Mouse (Mus musculus) bone marrow macrophage, adult 2 months (primary cell): ENCODE results near the gene Itih4. TPM values are rescaled to one million over a fixed set of nuclear protein-coding genes. Genes with fewer than 3 reads are reported as not detected.

ENCODE experiments used
- H3K27ac ChIP-seq: 2 replicates; pipeline ENCODE4 v1.5.1; 2012; ENCODE audit warnings: low read depth, low read length; ENCODE audit not compliant: insufficient read depth
- H3K4me1 ChIP-seq: 2 replicates; pipeline ENCODE4 v1.6.1; 2012; ENCODE audit warnings: low read length; ENCODE audit not compliant: control insufficient read depth, insufficient read depth
- H3K4me3 ChIP-seq: 2 replicates; pipeline ENCODE4 v1.5.1; 2012; ENCODE audit warnings: mild to moderate bottlenecking, low read length, moderate library complexity; ENCODE audit not compliant: insufficient read depth
- CTCF ChIP-seq: IDR thresholded peaks from 2 replicates; pipeline ENCODE4 v1.5.1; 2012; ENCODE audit warnings: low read depth, mild to moderate bottlenecking, low read length, moderate library complexity
- POLR2A ChIP-seq: IDR thresholded peaks from 2 replicates; pipeline ENCODE4 v1.6.1; 2012; ENCODE audit warnings: mild to moderate bottlenecking, low read depth, low read length, borderline replicate concordance
- polyA plus RNA-seq: library from polyadenylated mRNA; stranded (reverse); fragments of >200 nt; gene quantifications from 2 replicates; pipeline ENCODE4 v1.2.4, GENCODE M21; 2012; ENCODE audit not compliant: missing spikeins, insufficient read depth, insufficient read length

The Itih4 gene
- polyA plus RNA-seq = not detected in 2 replicates

- TF ChIP-seq POLR2A (no peak), CTCF (no peak)
- Histone ChIP-seq H3K4me1 (peaks cover 11% of the 10 kb centered on the region), H3K27ac (no peak within 1 kb of the TSS), H3K4me3 (no peak within 1 kb of the TSS)
Measured at GRCm38 (mm10) chr14:30886204-30886603, at the start of gene Itih4. Gene Itih4 (plus strand): TSS chr14:30886476.

DNA sequence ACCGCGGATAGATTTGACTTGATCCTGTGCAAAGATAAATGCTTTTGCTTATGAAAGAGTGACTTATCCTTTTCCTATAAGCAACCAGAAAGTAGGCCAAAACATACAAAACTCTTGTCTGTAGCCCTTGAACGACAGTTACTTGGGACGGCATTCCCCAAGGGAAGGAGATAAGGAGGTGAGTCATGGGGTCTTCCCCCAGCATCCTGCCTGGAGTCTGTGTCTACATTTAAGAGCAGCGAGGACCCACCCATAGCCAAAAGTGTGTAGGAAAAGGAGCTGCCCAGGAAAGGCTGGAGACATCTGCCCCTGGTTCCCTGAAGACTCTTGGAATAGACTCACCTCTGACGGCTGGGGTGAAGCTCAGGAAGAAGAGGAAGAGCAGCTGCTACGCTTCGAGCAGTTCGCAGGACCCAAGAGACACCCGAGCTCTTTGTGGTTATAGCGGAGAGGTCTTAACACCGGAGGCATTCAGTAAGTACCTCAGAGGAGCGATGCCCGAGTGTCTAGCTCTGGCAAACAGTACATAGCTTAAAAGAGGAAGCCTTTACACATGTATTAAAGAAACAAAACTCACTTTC lies 48.8 kb upstream of the Itih4 start:
- Histone ChIP-seq H3K27ac (no peak overlapping the region), H3K4me1 (peaks cover 4% of the 10 kb centered on the region; the same call in 1 of the 2 replicates), H3K4me3 (no peak overlapping the region)
- TF ChIP-seq CTCF = no peak
- TF ChIP-seq POLR2A = no peak

- TF ChIP-seq POLR2A (no peak), CTCF (no peak)
- Histone ChIP-seq H3K4me1 (no peaks in the 10 kb centered on the region), H3K4me3 (no peak overlapping the region), H3K27ac (no peak overlapping the region)
Measured at GRCm38 (mm10) chr14:30843701-30844100, 42.6 kb upstream of the Itih4 start.

GRCm38 (mm10) chr14:30850504-30850903 lies 35.8 kb upstream of the Itih4 start:
- H3K27ac ChIP-seq = no peak overlapping the region
- TF ChIP-seq CTCF = no peak
- no peak for TF ChIP-seq POLR2A
- H3K4me3 ChIP-seq = no peak overlapping the region
- no peaks in the 10 kb centered on the region for H3K4me1 ChIP-seq

DNA sequence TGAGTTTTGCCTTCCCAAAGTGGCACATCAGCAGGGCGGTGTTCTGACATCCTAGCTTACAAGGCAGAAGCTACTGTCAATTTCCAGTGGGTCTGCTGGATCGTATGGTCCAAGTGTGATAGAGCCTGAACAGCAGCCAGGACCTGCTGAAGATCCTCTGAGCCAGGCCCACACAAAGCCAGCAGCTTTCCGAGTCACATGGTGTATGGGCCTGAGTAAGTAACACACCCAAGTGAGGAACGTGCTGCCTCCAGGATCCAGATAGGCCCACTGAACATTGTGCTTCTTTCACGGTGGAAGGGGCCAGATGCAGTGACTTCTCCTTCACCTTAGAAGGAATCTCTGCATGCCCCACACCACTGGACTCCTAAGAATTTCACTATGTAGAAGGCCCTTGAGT lies 34.0 kb upstream of the Itih4 start:
- TF ChIP-seq POLR2A = no peak
- no peak for TF ChIP-seq CTCF
- Histone ChIP-seq H3K4me1 (no peaks in the 10 kb centered on the region), H3K27ac (no peak overlapping the region), H3K4me3 (no peak overlapping the region)

- TF ChIP-seq POLR2A (no peak), CTCF (no peak)
- H3K4me3 ChIP-seq = no peak overlapping the region
- no peak overlapping the region for H3K27ac ChIP-seq
- no peaks in the 10 kb centered on the region for H3K4me1 ChIP-seq
Measured at GRCm38 (mm10) chr14:30855316-30855715, 31.0 kb upstream of the Itih4 start.

- Histone ChIP-seq H3K4me1 (no peaks in the 10 kb centered on the region), H3K27ac (no peak overlapping the region), H3K4me3 (no peak overlapping the region)
- TF ChIP-seq POLR2A (no peak), CTCF (no peak)
Measured at GRCm38 (mm10) chr14:30856885-30857507, 29.3 kb upstream of the Itih4 start.

DNA sequence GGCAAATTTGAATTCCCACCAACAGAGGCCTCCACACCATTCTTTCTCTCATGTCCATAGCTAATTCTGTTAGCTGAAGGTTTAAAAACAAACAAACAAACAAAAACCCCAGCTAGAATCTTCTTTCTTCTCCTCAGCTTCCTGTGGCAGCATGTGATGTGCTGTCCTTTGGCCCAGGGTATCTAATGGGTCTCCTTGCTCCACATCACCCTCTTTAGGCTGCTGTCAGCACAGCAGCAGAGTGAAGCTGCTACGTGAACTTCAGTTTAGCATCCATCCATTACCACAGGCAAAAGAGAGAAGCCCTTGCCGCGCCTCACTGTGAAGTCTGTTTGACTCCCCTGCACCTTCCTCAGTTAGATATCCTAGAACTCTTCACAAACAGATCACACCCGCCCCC lies 28.3 kb upstream of the Itih4 start:
- Histone ChIP-seq H3K27ac (no peak overlapping the region), H3K4me1 (no peaks in the 10 kb centered on the region), H3K4me3 (no peak overlapping the region)
- TF ChIP-seq CTCF (peak; percentile 29; the same call in 1 of the 2 replicates), POLR2A (no peak)

DNA sequence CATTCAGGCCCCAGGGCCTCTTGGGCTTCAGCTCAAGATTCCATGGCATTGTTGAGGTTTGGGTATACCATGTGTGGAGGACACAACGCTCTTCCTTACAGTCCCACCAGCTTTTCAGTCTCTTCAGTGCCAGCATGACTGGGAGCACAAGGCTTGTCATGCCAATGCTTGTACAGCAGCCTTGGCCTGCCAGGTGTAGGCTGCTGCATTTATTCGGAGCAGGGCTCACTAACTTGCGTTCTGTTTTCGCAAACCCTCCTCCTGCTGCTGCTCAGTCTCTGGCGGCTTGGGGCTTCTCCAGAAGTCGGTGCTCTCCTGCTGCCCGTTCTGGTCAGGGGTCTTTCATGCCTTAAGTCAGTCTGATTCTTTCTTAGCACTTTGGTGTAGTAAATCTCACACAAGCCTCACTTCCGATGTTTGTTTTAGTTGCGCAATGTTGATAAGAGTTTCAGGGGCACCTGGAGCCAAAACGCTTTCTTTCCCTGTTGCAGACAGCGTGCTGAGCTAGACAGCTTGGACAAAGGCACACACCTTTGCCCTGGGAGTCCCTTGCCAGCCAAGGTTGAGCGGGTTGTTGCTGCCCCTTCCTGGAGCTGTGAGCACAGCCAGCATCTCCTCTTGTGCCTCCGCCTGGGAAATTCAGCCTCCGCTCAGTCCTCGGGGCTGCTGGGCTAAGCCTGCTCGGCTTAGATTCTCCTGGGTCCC lies 24.7 kb upstream of the Itih4 start:
- no peak for TF ChIP-seq CTCF
- TF ChIP-seq POLR2A = no peak
- H3K4me3 ChIP-seq = no peak overlapping the region
- no peaks in the 10 kb centered on the region for H3K4me1 ChIP-seq
- H3K27ac ChIP-seq = no peak overlapping the region

- H3K4me3 ChIP-seq = no peak overlapping the region
- no peak for TF ChIP-seq CTCF
- TF ChIP-seq POLR2A = no peak
- H3K27ac ChIP-seq = no peak overlapping the region
- no peaks in the 10 kb centered on the region for H3K4me1 ChIP-seq
Measured at GRCm38 (mm10) chr14:30862368-30862767, 23.9 kb upstream of the Itih4 start.
